Comparison of ENCODE assay signal across 8 mouse cellular contexts in genomic region chr19:28743176-28743793, GRCm38 (mm10).
DNase-seq lines count a peak whose midpoint lies in the region; ATAC-seq and TF ChIP-seq lines count a peak whose summit lies in the region.

No protein-coding gene starts in this region.

- no peak for DNase-seq in layer of hippocampus, adult 2 months (ENCODE audit: low spot score in 2 of 2)
- DNase-seq in layer of hippocampus, postnatal 25 days (ENCODE audit: extremely low spot score in 1 of 2, low spot score in 1 of 2) = no peak
- peak; percentile 89 for DNase-seq in adrenal gland, adult 8-10 months
- peak; percentile 90 for DNase-seq in lung, postnatal 0 days (ENCODE audit: low spot score)
- DNase-seq in natural killer cell, adult 2 months (ENCODE audit: low spot score in 2 of 2) = no peak
- DNase-seq in MN1 (ENCODE audit: low spot score) = no peak
- no peak for DNase-seq in hindbrain, embryonic 10.5 days (ENCODE audit: low spot score)

- H3K9ac ChIP-seq in heart, embryonic 16.5 days (ENCODE audit: low read length) = no peak overlapping the region
- no peak overlapping the region for H3K9ac ChIP-seq in lung, postnatal 0 days (replicated peaks; ENCODE audit: low read depth)

- peak overlapping the region; percentile 24; the same call in 1 of the 2 replicates for H3K27ac ChIP-seq in layer of hippocampus, adult 2 months
- H3K27ac ChIP-seq in heart, embryonic 16.5 days (ENCODE audit: low read length) = no peak overlapping the region
- H3K27ac ChIP-seq in lung, postnatal 0 days (ENCODE audit: low read length) = no peak overlapping the region
- H3K27ac ChIP-seq in hindbrain, embryonic 10.5 days = no peak overlapping the region

- peaks cover 6% of the 10 kb centered on the region; the same call in 1 of the 2 replicates for H3K4me1 ChIP-seq in heart, embryonic 16.5 days (ENCODE audit: control insufficient read depth, insufficient read depth, low read length)
- H3K4me1 ChIP-seq in lung, postnatal 0 days (ENCODE audit: insufficient read depth, low read depth, low read length) = no peaks in the 10 kb centered on the region; the same call in 1 of the 2 replicates
- no peaks in the 10 kb centered on the region for H3K4me1 ChIP-seq in hindbrain, embryonic 10.5 days (replicated peaks)

- no peak overlapping the region for H3K4me3 ChIP-seq in layer of hippocampus, adult 2 months
- H3K4me3 ChIP-seq in heart, embryonic 16.5 days (ENCODE audit: low read length) = no peak overlapping the region
- H3K4me3 ChIP-seq in lung, postnatal 0 days (ENCODE audit: low read depth, low read length) = no peak overlapping the region
- no peak overlapping the region for H3K4me3 ChIP-seq in hindbrain, embryonic 10.5 days

- WGBS in heart, embryonic 16.5 days = 55% methylated on average over 5 of the region's 5 CpGs
- WGBS in lung, postnatal 0 days = 48% methylated on average over 5 of the region's 5 CpGs
- WGBS in hindbrain, embryonic 10.5 days = 92% methylated on average over 5 of the region's 5 CpGs

- H3K36me3 ChIP-seq in heart, embryonic 16.5 days (ENCODE audit: control insufficient read depth, insufficient read depth) = no peaks in the 10 kb centered on the region
- H3K36me3 ChIP-seq in lung, postnatal 0 days (ENCODE audit: insufficient read depth, low read length) = no peaks in the 10 kb centered on the region
- no peaks in the 10 kb centered on the region for H3K36me3 ChIP-seq in hindbrain, embryonic 10.5 days

- 0 out of 2 replicates have a peak, but pooled peaks have one; percentile 23 for ATAC-seq in heart, embryonic 16.5 days (replicated peaks; ENCODE audit: extremely low read depth, insufficient read depth, low FRiP score)
- ATAC-seq in lung, postnatal 0 days = peak; percentile 75

- TF ChIP-seq EP300 in lung, postnatal 0 days (IDR thresholded peaks at IDR 0.05) = peak; percentile 34; the same call in 1 of the 2 replicates

- H3K4me2 ChIP-seq in heart, embryonic 16.5 days (ENCODE audit: low read depth, low read length) = no peak overlapping the region
- H3K4me2 ChIP-seq in lung, postnatal 0 days (replicated peaks; ENCODE audit: low read depth, low read length) = no peak overlapping the region

- no peaks in the 10 kb centered on the region for H3K9me3 ChIP-seq in heart, embryonic 16.5 days (replicated peaks; ENCODE audit: control insufficient read depth, low read length)
- no peaks in the 10 kb centered on the region for H3K9me3 ChIP-seq in lung, postnatal 0 days (ENCODE audit: low read length)
- no peaks in the 10 kb centered on the region for H3K9me3 ChIP-seq in hindbrain, embryonic 10.5 days

- no peak for TF ChIP-seq CTCF in layer of hippocampus, adult 2 months (conservative IDR thresholded peaks at IDR 0.05)
- no peak for TF ChIP-seq CTCF in lung, postnatal 0 days (IDR thresholded peaks at IDR 0.05)

- no peaks in the 10 kb centered on the region for H3K27me3 ChIP-seq in heart, embryonic 16.5 days (ENCODE audit: control insufficient read depth, insufficient read depth, low read length)
- no peaks in the 10 kb centered on the region for H3K27me3 ChIP-seq in lung, postnatal 0 days (replicated peaks; ENCODE audit: insufficient read depth, low read length)
- H3K27me3 ChIP-seq in hindbrain, embryonic 10.5 days (ENCODE audit: insufficient read depth, poor library complexity, severe bottlenecking) = no peaks in the 10 kb centered on the region

Comparison
In these comparisons a context has a peak if more than half of its experiments do, and no peak if none do; other contexts are left out.
1. DNase-seq: peak in adrenal gland, adult 8-10 months (single experiment) and lung, postnatal 0 days (single experiment); none in layer of hippocampus, adult 2 months (0 of 2), layer of hippocampus, postnatal 25 days (0 of 2), natural killer cell, adult 2 months (0 of 2), MN1 (single experiment) and hindbrain, embryonic 10.5 days (single experiment).